Mouse (Mus musculus) spleen, embryonic (tissue): ENCODE data around the gene Arl4a.

Experiments used
- CTCF ChIA-PET: fragments of 350-600 bp; sonication (Branson Sonifier 250); formaldehyde crosslinking; loops from one replicate; lab custom pipeline; 2022; lab: Charles Lee

Gene Arl4a

DNA sequence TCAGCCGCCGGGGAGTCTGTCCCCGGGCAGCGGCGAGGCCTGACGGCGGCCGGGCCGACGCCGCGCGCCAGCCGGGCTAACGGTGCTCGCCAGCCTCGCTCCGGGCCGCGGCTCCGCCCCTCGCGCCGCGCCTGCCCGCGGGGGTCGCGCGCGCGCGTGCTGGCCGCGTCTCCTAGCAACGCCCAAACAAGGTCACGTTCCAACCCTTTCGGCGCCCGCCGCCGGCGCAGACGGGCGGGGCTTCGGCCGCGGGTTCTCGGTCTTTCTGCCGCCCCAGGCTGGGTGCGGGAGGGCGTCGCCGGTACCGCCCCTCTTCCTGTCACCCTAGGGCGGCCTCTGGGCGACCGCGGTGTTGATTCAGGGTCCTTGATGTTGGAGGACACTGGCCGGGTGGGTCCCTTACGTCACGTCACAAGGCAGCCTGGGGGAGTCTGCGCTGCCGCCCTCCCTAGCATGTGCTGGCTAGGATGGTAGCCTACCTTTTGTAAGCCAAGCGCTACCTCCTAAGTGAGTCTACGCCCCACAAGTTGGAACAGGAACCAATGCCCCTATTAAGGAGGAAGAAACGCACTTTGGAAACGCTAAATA, at the start of gene Arl4a:
Arl4a (minus strand) TSS at position 150 of the 588 bp plus-strand sequence.
- CTCF ChIA-PET = no interaction called here

DNA sequence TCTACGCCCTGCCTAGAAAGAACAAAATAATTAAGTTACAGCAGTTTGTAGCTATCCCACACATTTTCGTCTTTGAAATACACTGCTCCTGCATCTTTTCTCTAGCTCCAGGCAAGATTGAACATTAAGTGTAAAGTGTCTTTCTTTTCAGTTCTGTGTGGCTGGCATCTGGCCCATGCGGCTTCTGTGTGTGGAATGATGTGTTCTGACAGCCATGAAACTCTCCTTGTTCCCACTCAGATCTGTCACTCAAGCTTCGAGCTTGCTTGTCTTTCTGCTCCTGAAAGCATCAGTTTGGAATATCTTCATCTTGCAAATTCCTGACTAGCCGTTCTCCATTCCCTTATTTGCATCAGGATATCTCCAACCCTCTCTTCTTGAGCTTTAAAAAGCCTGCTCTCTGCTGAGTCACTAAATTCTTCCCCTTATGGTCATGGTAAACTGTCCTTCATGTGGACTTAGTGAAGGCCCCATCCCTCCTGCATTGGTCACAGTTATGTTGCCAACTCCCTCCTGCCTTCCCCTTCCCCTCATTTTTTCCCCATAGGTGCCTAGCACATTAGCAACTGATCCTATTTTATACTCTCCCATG, 48.0 kb upstream of the Arl4a start:
- CTCF ChIA-PET = no interaction called here

DNA sequence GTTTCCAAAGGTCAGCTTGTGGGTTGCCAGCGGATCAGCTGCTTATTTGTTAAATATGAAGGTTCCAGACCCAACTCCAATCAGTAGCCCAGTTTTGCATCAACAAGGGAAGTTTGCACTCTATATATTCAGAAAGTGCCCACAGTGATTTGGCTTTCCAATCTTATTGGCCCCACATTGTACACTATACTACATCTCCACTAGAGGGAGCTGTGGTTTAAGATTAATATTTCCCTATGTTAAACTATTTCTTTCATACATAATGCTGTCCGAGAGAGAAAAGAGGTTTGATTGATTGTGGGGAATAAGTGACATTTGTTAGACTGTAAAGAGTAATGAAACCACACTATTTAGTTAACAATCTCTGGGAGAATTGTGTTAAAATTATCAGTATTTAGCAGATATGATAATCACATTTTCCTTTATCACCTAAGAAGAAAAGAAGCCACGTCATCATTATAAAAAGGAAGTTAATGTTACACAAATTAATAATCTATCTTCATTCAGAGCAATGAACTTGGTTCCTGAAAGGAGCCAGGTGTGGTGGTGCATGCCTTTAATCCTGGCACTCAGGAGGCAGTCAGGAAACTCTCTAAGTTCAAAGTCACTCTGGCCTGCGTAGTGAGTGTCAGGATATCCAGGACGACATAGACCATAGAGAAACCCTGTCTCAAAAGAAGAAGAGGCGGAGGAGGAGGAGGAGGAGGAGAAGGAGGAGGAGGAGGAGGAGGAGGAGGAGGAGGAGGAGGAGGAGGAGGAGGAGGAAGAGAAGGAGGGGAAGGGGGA, 44.8 kb upstream of the Arl4a start:
- CTCF ChIA-PET = interaction anchor here (0.5 to 1.3 kb wide), 4 partner anchors 82 to 412 kb away, joined by 3 to 20 read pairs (median 4); partner anchors contain the start of gene Lsmem1

DNA sequence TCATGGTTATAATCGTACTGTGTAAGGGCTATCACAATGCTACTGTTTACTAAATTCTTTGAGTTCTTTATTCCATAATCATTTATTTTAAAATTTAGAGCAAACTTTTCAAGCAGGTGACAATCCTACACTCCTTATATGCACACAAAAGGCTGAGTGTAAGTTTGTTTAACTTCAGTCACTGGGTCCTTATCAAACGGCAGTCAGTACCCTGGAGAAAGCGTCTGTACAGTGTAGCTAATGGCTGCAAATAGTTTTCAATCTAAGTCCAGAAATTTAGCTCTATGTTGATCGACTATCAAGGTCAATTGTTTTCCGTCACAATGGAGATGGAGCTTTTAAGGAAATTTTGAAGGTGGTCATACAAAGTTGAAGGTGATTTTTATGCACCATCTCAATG, 44.2 kb upstream of the Arl4a start:
- CTCF ChIA-PET = interaction anchor here (0.5 to 1.3 kb wide), 4 partner anchors 83 to 411 kb away, joined by 3 to 20 read pairs (median 4); partner anchors contain the start of gene Lsmem1

DNA sequence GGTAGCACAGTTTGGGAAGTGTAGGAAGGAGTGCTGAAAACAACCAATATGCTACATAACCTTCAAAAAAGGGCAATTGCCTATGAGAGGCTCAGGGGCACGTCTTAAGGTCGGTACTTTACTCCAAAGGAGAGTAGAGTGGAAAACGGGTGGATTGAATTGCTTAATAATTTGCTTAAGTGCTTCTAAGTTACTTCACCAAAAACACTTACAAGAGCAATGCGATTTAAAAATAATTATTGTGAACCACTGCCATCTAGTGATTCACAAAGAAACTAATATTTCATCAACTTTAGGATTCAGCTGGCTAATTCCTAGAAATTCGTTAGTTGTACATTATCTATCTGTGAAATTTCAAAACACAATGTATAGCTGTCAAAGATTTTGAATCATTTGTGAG, 35.8 kb upstream of the Arl4a start:
- CTCF ChIA-PET = no interaction called here

DNA sequence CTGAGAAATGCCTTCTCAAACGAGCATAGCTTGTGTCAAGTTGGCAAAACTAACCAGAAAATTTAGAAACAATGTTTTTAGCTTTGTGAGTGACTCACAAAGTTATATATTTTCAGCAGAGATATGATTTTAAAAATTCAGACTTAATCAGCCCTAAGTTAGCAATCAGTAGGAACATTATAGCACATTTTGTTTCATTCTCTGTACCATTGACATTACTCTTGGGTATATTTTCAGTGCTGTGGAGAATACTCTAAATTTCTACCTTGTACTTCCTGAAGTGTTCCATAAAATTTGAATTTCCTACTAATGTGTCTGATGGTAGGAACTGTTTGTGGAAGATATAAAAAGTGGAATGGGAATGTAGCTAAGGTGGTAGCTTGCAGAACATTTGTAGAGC, 9.2 kb upstream of the Arl4a start:
- CTCF ChIA-PET = no interaction called here

DNA sequence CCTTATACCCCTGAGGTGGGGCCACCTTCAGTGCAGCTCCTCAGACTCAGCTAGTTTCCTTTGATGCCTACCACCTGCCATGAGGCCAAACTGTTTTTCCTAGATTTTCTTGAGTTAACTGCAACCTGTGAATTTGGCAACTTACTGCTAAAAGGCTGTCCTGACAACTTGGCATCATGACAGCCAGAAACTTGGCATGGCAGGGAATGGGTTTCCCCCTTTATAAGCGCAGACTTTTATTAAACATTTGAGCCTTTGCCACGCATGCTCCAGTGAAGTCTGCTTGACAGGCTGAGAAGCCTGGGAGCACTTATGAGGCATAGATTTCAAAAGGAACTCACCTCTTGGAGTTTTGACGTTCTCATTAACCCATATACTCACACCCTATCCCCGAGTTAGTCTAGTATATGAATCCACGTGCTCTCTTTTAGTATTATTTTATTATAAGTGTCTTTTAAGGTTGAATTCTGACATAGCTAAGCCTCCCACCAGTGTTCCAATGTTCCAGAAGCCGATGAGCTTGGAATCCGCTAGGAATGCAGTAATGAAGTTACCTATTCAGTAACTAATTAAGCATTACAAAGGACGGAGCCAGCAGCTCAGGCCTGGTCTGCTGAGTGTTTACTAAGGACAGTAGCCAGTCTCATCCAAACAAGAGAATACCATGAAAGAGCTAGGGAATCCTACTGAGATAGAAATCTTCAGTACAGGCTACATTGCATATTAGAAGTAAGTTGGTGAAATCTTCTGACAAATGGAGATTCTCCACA, 6.2 kb upstream of the Arl4a start:
- CTCF ChIA-PET = no interaction called here

DNA sequence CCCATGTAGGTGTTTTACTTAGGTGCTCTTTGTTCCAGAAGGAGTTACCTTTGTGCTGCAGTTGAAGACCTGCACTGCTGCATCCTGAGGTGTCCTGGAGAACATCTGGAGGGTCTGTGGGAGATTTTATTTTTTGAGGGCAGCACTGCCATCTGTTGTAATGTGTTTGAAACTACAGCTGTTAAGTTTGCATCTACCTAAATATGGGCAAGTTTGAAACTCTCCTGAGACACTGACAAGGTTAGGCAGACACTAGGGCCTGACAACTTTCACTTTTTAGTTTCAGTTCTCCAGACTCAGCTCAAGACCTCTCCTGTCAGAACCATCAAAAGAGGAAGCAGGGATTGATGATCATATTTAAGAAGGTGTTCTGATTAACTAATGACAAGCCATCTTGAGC, 2.2 kb upstream of the Arl4a start:
- CTCF ChIA-PET = interaction anchor here (0.6 kb wide), 1 partner anchor 164 kb away, joined by 3 read pairs; no protein-coding TSS in a partner anchor

DNA sequence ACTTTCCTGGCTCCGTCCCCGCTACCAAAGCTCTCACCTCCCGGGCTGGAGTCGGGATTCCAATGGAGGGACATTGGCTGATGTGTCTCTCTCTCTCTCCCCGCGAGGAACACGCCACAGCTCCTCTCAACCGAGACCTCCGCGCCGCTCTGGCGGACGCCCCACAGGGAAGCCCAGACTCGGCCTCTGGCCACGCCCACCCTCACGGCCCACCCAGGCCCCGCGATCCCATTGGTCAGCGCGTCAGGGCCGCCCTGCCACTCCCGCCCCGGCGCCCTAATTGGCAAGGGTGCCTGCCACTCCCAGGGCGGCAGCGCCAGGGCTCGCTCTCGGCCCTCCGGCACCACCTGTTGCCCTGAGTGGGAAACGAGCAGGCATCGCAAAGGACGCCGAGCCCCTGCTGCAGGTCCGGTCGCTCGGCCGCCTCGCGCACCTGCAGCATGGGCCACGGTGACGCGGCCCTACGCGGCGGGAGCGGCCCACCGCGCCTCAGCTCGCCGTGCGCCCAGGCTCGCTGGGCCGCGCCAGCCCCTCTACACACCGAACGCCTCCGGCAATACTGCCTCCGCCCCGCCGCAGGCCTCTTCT, 505 bp downstream of the Arl4a start:
- CTCF ChIA-PET = no interaction called here

DNA sequence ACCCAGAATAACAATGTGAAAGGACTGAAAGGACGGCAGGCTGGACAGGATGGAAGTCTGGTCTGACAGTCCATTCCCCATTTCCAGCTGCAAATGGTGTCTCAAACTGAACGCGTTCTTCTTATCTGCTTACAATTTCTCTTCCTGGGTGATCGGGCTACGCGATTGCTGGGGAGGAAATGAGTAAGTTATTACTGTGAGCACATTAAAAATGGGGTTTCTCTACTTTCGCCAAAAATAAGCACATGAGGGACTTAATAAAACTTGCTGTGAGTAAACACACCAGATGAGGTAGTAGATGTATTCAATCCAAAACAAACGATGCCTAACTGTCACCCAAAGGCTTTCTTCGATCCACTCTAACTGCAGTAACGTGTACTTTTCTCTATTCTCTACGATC, 1.2 kb downstream of the Arl4a start:
- CTCF ChIA-PET = no interaction called here

DNA sequence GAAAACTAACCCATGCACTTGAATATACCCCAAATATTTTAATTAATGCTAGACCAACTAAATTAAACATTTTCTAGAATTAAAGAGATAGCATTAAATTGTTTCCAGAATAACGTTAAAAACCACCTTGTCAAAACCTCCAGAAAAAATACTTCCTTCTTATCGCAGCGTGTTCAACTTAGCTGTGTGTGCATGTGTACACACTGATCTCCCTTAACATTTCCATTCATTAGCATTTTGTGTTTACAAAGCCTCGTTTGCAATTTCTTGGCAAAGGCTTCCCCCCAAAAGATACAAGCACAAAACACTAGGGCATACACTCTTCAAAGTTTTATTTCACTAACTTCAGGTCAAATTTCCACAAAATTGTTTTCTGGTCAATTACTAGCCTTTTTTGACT, 2.3 kb downstream of the Arl4a start:
- CTCF ChIA-PET = no interaction called here

DNA sequence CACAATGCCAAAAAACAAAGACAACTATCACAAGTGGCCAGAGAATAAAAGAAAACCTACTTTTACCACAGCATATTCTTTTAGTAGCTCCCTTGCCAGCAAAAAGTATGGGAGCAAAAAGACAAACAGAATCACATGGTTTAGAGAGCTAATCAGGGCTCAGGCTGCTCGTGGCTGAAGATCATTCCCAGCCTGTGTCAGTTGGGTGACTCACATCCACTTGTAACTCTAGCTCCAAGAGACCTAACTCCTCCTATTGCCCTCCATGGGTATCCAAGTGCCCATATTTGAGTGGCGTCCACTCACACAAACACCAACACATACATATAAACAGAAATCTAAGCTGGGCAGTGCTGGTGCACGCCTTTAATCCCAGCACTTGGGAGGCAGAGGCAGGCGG, 8.6 kb downstream of the Arl4a start:
- CTCF ChIA-PET = interaction anchor here (0.6 kb wide), 1 partner anchor 1107 kb away, joined by 3 read pairs; no protein-coding TSS in a partner anchor

DNA sequence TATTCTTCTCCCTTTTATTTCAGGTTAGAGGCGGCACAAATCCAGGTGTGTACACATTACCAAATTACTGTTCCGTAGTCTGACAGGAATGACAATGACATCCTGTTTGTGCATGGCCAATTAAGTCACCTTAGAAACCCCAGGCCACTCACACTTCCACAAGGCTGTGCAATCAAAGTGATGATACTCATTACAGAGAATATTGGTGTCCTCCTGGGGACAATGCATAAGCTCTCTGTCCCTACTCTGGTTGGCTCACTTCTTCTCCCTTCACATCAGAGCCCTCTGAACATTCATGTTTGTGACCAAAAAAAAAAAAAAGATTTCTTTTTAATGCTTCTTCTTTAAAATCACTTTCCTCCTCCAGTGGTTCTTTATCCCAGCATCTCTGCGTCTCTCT, 10.0 kb downstream of the Arl4a start:
- CTCF ChIA-PET = no interaction called here

DNA sequence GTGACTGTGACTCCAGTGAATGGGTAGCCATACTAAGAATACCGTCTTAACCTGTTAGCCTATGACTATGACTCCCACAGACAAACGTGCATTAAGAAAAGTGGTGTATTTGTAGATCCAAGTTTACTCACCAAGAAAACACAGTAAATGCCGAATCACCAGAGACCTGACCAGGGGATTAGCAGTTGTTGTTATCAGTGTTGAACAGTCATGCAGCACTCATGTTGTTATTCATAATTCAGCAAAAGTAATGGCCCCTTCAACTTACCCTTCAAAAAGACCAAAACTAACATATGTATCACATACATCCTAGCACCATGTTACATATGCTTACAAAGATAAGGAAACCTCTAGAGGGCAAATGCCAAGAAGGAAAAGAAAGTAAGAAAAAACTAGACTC, 10.4 kb downstream of the Arl4a start:
- CTCF ChIA-PET = no interaction called here

DNA sequence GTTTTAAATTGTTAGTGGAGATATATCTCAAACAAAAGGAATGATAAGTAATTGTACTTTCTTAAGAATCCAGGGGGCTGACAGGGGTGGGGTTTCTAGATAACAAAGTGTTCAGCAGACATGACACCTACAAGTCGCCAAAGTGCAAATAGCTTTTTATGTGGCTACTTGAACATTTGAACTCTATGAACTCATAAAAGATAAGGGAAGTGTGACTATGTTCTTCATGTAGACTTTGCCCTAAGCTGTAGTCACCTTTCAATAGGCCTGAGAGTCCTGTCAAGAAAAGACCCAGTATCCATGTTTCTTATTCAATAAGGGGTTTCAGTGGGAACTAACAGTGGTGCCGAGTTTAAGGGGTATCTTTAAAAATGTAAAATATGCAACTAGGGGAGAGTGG, 13.9 kb downstream of the Arl4a start:
- CTCF ChIA-PET = no interaction called here

DNA sequence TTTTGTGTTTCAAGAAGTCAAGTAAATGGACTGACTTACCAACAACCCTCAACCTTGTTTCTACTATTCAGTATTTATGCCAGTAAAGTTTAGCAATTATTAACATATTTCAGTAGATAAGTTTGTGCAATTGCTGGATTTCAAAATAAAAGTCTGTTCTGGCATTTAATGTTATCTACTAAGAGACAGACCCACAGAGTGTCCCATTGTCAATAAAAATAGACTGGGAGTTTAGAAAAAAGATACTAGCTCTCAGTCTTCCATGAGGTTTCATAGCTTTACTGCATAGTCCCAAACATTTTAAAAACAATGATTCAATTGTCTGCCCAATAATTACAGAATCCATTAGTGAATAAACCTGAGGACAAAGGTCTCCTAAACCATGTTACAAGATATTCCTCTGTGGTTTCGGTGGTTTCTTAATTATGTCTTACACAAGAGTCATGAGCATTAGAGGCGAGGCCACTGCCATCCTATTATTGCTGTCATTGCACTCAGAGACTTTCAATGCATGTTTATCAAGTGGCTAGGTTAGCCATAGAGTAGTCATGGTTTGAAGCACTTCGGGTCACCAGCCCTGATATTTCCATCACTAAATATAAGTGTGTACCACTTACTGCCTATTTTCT, 14.7 kb downstream of the Arl4a start:
- CTCF ChIA-PET = no interaction called here

DNA sequence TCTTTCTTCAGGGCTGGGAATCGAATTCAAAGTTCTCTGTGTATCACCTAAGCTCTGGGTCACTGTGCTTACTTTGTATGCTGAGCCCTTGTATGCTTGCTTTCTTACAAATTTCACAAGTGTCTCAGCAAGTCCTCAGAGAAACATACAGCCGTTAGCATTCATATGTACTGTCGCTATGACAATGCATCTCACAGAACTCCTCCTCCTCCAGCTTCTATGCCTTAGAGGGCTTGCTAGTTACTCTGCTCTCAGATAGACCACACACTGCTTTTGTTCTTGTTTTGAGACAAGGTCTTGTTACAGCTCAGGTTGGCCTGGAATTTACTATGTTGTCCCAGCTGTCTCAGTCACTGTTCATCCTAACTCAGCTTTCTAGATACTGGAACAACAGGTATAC, 15.5 kb downstream of the Arl4a start:
- CTCF ChIA-PET = no interaction called here

DNA sequence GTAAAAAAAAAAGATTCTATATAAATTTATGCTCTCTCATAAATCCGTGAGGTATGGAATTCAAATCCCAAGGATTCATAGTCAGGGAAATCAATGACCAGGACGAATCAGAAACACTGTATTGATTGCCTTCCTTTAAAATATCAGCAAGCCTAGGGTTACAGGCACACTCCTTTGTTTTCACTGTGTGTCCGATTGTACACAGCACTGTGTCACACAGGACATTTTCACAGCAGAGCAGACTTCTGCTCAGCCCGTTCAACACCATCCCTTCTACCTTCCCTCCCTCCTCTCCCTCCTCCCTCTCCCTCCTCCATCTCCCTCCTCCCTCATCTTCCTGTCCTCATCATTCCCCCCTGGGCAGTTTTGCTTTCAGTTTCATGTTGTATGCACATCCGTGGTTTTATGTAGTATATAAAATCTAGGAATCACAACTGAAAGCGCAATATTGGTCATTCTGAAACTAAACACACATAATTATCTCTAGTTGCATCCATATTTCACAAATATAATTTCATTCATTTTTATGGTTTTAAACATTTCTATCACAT, 19.8 kb downstream of the Arl4a start:
- CTCF ChIA-PET = no interaction called here

DNA sequence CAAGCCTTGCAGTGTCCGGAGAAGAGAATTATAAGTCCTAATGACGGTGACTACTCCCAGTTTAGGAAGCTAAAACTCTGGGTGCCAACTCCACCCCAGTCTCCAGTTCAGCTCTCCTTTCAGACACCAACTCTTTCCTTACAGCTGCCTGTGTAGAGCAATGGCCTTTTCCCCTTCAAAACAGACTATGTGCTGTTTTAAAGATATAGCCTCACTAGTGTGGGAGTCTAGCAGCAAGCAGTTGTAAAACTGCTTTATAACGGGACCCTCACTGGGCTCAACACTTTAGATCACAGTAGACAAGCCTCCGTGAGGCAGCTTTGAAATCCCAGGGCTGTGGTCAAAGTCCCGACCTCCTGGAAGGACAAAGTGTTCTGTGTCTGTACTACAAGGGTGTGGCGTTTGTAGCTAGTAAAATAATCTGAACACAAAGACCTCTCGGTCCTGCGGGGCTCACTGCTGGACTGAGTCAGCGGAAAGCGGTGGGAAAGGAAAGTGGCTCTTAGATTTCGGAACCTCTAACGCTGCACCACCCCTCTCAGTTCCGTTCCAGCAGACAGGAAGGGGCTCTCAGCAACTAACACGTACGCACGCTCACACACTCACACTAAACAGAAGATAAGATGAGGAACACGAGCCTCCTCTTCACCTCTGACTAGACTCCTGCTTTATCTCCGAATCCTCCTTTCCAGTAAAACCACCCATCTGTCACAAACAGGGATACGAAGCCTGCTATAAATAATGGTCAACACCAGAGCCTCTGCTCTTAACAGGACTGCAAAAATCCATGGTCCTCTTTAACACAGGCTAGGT, 21.0 kb downstream of the Arl4a start:
- CTCF ChIA-PET = no interaction called here

DNA sequence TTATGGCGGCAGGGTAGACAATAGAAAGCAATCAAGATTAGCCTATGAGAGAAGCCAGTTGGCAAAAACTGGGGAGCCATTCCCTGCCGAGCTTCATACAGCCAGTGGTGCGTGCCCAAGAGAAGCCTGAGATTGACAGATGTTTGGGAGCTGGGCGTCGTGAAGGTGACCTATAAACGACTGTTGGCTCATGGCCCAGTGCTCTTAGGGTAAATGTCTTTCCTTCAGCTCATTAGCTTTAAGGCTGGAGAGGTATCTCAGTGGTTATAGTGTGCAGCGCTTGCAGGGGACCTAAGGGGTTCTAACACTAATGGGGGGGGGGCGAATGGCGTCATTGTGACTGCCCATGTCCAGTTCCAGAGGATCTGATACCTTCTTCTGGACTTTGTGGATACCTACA, 21.8 kb downstream of the Arl4a start:
- CTCF ChIA-PET = no interaction called here
